Mouse (Mus musculus) c-Kit-positive CD71-positive TER-119-positive erythroid progenitor cells, embryonic 14.5 days (primary cell): ENCODE data around the gene Rbpms2.

Experiments
- DNase-seq: peaks from one replicate; pipeline ENCODE4 v3.0.0-alpha.2; 2013; ENCODE audit warnings: low spot score

Gene Rbpms2

DNA sequence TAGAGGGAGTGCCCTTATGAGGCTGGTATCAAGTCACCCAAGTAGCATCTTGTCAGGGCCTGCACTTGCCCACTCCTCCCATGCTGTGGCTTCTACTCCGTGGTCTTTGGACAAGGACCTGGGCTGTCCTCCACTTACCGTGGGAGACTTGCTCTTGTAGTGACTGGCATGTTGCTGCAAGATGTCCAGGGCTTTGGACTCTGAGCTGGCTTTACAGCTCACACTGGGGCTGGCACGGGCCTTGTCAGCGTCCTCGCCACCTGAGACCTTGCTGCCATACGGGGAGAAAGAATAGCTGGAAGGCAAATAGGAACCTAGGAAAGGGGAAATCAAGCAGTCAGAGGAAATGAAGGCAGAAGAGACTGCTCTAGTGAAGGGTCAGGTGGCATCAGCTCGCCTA, 67.9 kb downstream of the Rbpms2 start:
- no peak for DNase-seq

DNA sequence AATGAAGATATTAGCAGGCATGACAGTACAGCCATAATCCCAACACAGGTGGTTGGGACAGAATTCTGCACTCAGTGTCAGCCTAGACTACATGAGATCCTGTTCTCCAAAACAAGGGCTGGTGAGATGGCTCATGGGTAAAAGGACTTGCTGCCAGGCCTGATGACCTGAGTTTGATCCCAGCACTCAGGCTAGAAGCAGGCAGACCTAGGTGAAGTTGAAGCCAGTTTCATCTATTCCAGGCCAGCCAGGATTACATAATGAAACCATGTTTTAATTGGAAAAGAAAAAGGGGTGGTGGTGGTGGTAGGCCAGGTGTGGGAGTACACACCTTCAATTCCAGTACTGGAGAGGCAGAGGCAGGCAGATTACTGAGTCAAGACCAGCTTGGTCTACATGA, 68.5 kb downstream of the Rbpms2 start:
- DNase-seq: no peak

DNA sequence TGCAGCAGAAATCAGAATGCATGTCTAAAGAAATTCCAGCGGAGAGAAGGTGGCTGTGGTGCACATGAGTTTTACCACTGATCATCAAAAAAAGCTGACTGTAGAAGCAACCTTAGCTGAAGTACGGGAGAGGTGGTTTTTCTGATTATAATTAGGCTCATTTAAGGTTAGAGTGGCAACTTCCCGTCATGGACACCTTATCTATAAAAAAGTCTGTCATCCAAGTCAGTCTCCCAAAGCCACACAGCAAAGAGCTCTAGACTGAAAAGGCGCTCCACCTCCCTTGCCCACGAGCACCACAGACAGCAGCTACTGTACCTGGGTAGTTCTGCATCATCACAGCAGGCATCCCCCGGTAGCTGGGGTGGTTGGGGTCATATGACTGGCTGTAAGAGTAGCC, 71.1 kb downstream of the Rbpms2 start:
- DNase-seq: no peak

DNA sequence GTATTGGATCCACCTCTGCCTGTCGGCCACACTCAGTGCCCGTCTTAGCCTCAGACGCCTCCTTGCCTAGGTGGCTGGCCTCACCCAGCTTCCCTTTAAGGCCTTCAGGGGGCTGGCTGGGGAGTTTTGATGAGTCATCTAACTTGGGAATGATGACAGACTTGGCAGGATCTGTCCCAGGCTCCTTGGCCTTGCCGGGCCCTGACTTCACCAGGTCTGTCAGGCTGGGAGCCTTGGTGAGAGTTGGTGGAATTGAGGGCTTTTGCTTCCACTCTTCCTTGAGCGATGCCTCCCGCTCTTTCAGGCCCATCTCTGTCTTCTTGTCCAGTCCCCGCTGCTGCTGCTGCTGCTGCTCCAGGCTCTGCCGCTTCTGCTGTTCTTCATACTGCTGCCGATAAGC, 72.8 kb downstream of the Rbpms2 start:
- DNase-seq: no peak

DNA sequence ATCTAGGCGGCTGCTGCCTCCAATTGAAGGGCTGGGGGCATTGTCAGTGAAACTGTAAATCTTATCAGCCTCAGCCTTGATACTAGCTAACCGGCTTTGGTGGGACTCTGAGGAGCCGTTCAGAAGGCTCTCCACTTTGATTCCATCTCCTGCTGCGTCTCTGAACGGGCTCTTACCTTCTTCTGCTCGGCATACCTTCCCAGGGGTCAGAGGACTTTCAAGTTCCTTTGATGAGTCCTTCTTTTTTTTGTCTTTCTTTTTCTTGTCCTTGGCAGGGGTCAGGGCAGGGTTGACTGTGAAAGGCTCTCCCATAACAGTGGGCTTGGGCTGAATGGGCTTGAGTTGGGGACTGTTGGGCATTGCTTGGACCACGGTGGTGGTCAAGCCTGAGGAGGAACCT, 73.8 kb downstream of the Rbpms2 start:
- no peak for DNase-seq

DNA sequence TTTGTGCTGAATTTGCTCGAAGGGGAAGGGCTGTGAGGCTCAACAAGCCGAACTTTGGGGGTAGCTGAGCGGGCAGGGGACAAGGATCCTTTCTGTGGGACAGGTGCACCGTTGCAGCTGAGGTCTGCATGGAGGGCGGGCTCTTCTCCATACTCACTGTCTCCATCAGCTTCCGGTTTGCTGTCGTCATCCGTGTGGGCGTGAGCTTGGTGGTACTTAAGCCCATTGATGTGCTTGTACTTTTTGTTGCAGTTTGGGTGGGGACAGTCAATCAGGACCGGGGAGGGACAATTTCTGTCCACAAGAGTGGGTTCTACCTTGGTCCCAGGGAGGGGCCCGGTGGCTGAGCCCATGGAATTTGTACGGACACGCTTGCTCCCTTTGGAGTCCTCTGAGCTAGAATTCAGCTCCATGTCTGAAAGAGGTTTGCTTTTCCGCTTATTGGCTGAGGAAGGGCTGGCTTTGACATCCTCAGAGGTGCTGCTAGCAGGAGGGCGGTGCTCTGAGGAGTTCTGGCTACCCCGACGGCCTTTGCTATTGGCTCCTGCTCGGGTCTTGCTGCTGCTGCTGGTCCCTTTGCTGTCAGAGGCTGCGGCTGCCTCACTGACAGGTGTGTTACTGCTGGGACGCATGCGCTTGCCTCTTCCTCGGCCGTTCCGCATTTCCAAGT, 74.6 kb downstream of the Rbpms2 start:
- DNase-seq: no peak
